Mouse (Mus musculus) forebrain, postnatal 0 days (tissue): ENCODE results near the gene Rnf11. TPM values are rescaled to one million over a fixed set of nuclear protein-coding genes. Genes with fewer than 3 reads are reported as not detected.

Source experiments
- ATAC-seq: fragments of 200-750 bp; cut with Nextera tagmentation; 2 replicates; pipeline ENCODE4 v1.8.0; 2017; ENCODE audit warnings: mild to moderate bottlenecking, moderate library complexity
- DNase-seq: peaks from one replicate; pipeline ENCODE4 v3.0.0-alpha.2; 2015
- H3K27ac ChIP-seq: fragments of 300-500 bp; sonication (generic); 2 replicates; pipeline ENCODE4 v1.5.1; 2014; ENCODE audit warnings: low read depth, mild to moderate bottlenecking, antibody characterized with exemption, low read length, moderate library complexity, mixed read lengths
- H3K27me3 ChIP-seq: fragments of 300-500 bp; sonication (generic); 2 replicates; pipeline ENCODE4 v1.6.1; 2014; ENCODE audit warnings: mild to moderate bottlenecking, low read length, mixed read lengths; ENCODE audit not compliant: insufficient read depth
- H3K36me3 ChIP-seq: fragments of 300-500 bp; sonication (generic); 2 replicates; pipeline ENCODE4 v1.6.1; 2014; ENCODE audit warnings: mild to moderate bottlenecking, moderate library complexity; ENCODE audit not compliant: insufficient read depth
- H3K4me1 ChIP-seq: fragments of 300-500 bp; sonication (generic); 2 replicates; pipeline ENCODE4 v1.6.1; 2014; ENCODE audit warnings: antibody characterized with exemption; ENCODE audit not compliant: insufficient read depth
- H3K4me2 ChIP-seq: fragments of 300-500 bp; sonication (generic); 2 replicates; pipeline ENCODE4 v1.6.1; 2014; ENCODE audit warnings: low read depth, mild to moderate bottlenecking, moderate library complexity
- H3K4me3 ChIP-seq: fragments of 300-500 bp; sonication (generic); 2 replicates; pipeline ENCODE4 v1.5.1; 2014; ENCODE audit warnings: low read depth, low read length, mixed read lengths
- H3K9ac ChIP-seq: fragments of 300-500 bp; sonication (generic); 2 replicates; pipeline ENCODE4 v1.6.1; 2014; ENCODE audit warnings: mild to moderate bottlenecking
- H3K9me3 ChIP-seq: fragments of 300-500 bp; sonication (generic); 2 replicates; pipeline ENCODE4 v1.6.1; 2016; ENCODE audit warnings: low read length
- CTCF ChIP-seq: sonication (generic); IDR thresholded peaks from 2 replicates; pipeline ENCODE4 v1.5.1; 2016; ENCODE audit warnings: antibody characterized with exemption, control low read depth, low read depth
- WGBS: fragments of 180-500 bp; shearing (Covaris S2); extraction: QIAGEN DNeasy Blood & Tissue Kit; methylation state at CpG from one replicate; pipeline ENCODE4 v1.1.7; 2014; 5-methylcytosine and 5-hydroxymethylcytosine counted together
- polyA plus RNA-seq: library from polyadenylated mRNA; unstranded; fragments of >200 nt; fragmentation: Nextera tagmentation; extraction: Ambion mirVana; gene quantifications from 2 replicates; pipeline ENCODE4 v1.2.1, GENCODE M21; 2015
- total RNA-seq: library from RNA; depleted of rRNA; stranded (reverse); fragments of >200 nt; gene quantifications from 2 replicates; pipeline ENCODE4 v1.2.3, GENCODE M21; 2014; rRNA removed

The Rnf11 gene
- total RNA-seq (161 and 167 TPM in 2 replicates), polyA plus RNA-seq (68.7 and 84.0 TPM in 2 replicates)

DNA sequence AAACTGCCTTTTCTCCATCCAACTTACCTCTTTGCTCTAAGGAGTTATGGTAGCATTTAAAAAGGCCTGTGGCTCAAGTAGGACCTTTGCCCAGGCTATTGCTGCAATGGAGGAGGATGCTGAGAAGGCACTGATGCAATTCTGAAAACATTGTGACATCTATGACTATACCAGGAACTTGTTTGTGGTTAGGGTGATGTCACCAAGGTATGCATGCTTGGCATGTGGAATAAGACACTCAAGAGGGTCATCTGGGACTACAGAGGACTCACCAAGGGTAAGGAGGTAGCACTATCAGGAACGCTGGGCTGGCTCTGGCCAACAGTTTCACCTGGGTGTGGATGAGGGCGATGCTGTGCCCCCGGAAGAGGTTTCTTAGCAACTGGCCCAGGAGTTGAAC is at the start of gene Rnf11:
Gene Rnf11 (minus strand): TSS at position 108 of the 400 bp plus-strand sequence.
- H3K27me3 ChIP-seq: no peaks in the 10 kb centered on the region
- no peaks in the 10 kb centered on the region for H3K36me3 ChIP-seq
- H3K4me1 ChIP-seq: no peaks in the 10 kb centered on the region
- H3K9me3 ChIP-seq: no peaks in the 10 kb centered on the region
- DNase-seq (no peak), ATAC-seq (no peak)
- no peak within 1 kb of the TSS for H3K4me2 ChIP-seq
- no peak within 1 kb of the TSS for H3K27ac ChIP-seq
- WGBS: 91% methylated on average over 3 of the region's 3 CpGs
- H3K9ac ChIP-seq: no peak within 1 kb of the TSS
- no peak within 1 kb of the TSS for H3K4me3 ChIP-seq
- no peak for TF ChIP-seq CTCF

DNA sequence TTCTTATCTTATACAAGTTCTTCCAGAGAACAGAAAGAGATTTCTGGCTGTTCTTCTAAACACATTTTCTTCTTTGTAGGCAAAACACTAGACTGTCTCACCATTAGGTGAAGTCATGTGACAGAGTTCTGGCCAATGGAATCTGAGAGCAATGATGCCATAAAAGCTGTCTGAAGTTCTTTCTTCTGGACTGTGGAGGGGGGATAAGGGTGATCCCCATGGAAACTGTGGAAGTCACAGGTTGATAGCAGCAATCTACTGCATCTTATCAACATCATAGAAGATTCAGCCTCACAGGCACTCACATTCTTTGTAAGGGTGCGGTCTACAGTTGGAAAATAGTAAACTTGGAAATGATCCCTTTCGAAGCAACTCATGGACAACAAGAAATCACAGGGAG is 46.6 kb upstream of the Rnf11 start, which contains the start of gene 4930522H14Rik:
Gene 4930522H14Rik (minus strand): TSS at position 187 of the 400 bp plus-strand sequence.
- H3K9ac ChIP-seq: no peak within 1 kb of the TSS
- no peaks in the 10 kb centered on the region for H3K4me1 ChIP-seq
- no peak for DNase-seq
- H3K4me3 ChIP-seq: no peak within 1 kb of the TSS
- no peak for TF ChIP-seq CTCF
- H3K9me3 ChIP-seq: no peaks in the 10 kb centered on the region
- no peaks in the 10 kb centered on the region for H3K27me3 ChIP-seq
- H3K27ac ChIP-seq: no peak within 1 kb of the TSS
- WGBS: 98% methylated on average over 2 of the region's 2 CpGs
- no peaks in the 10 kb centered on the region for H3K36me3 ChIP-seq
- peak within 1 kb of the TSS; percentile 2; the same call in 1 of the 2 replicates for H3K4me2 ChIP-seq
- no peak for ATAC-seq

GRCm38 (mm10) chr4:109530245-109530816 is 45.8 kb upstream of the Rnf11 start:
- H3K9me3 ChIP-seq: no peaks in the 10 kb centered on the region
- ATAC-seq: no peak
- DNase-seq: no peak
- no peak for TF ChIP-seq CTCF
- no peak overlapping the region for H3K27ac ChIP-seq
- no peaks in the 10 kb centered on the region for H3K27me3 ChIP-seq
- no peaks in the 10 kb centered on the region for H3K36me3 ChIP-seq
- H3K4me1 ChIP-seq: no peaks in the 10 kb centered on the region
- peak overlapping the region; percentile 2; the same call in 1 of the 2 replicates for H3K4me2 ChIP-seq
- no peak overlapping the region for H3K4me3 ChIP-seq
- 16% methylated on average over 15 of the region's 15 CpGs for WGBS
- H3K9ac ChIP-seq: no peak overlapping the region

- no peaks in the 10 kb centered on the region for H3K36me3 ChIP-seq
- H3K27ac ChIP-seq: no peak overlapping the region
- no peak overlapping the region for H3K4me3 ChIP-seq
- 5% methylated on average over 5 of the region's 5 CpGs for WGBS
- H3K9ac ChIP-seq: no peak overlapping the region
- ATAC-seq (no peak), DNase-seq (peak; percentile 51)
- H3K4me1 ChIP-seq: no peaks in the 10 kb centered on the region
- H3K9me3 ChIP-seq: no peaks in the 10 kb centered on the region
- TF ChIP-seq CTCF: peak; percentile 71
- H3K4me2 ChIP-seq: no peak overlapping the region
- H3K27me3 ChIP-seq: no peaks in the 10 kb centered on the region
Measured at GRCm38 (mm10) chr4:109504885-109505284, 20.4 kb upstream of the Rnf11 start.

DNA sequence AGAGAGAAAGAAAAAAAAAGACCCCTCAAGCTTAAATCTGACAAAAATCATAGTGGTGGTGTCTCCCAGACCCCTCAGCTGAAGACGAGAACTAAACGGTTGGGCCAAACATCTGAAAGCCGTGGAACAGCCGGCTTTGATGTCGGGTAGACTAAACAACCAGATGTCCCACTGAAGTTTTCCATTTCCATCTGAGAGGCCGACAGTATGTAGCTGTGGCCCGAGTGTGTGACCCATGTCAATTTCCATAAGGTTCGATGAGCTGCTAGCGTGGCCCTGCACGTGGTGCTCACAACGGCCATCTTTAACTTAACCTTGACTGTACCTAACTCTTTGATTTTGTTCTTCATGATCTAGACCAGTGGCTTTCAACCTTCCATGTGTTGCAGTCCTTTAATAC is 13.9 kb upstream of the Rnf11 start:
- TF ChIP-seq CTCF: no peak
- H3K36me3 ChIP-seq: no peaks in the 10 kb centered on the region
- DNase-seq (no peak), ATAC-seq (no peak)
- H3K9ac ChIP-seq: no peak overlapping the region
- H3K4me2 ChIP-seq: no peak overlapping the region
- WGBS: 90% methylated on average over 11 of the region's 11 CpGs
- H3K4me1 ChIP-seq: no peaks in the 10 kb centered on the region
- no peak overlapping the region for H3K4me3 ChIP-seq
- no peaks in the 10 kb centered on the region for H3K9me3 ChIP-seq
- no peaks in the 10 kb centered on the region for H3K27me3 ChIP-seq
- H3K27ac ChIP-seq: no peak overlapping the region

DNA sequence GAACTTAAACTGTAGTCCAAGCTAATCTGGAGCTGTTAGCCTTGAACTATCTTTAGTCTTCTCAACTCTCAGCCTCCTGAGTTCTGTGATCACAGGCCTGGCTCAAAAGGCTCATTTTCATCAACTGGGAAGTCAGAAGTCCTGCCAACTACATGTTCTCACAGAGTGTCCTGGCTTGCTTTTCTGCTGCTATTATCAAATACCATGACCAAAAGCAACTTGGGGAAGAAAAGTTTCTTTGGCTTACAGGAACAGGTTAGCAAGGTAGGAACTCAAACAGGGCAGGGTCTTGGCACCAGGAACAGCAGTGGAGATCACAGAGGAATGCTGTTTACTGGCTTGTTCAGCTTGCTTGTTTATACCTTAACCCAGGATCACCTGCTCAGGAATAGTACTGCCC is 9.1 kb upstream of the Rnf11 start:
- ATAC-seq: no peak
- no peak for TF ChIP-seq CTCF

GRCm38 (mm10) chr4:109488812-109489211 is 4.3 kb upstream of the Rnf11 start:
- no peak for DNase-seq
- H3K4me3 ChIP-seq: no peak overlapping the region
- ATAC-seq: no peak
- H3K4me1 ChIP-seq: no peaks in the 10 kb centered on the region
- no peak overlapping the region for H3K9ac ChIP-seq
- no peak for TF ChIP-seq CTCF
- no peaks in the 10 kb centered on the region for H3K27me3 ChIP-seq
- 68% methylated on average over 1 of the region's 1 CpGs for WGBS
- H3K36me3 ChIP-seq: no peaks in the 10 kb centered on the region
- no peaks in the 10 kb centered on the region for H3K9me3 ChIP-seq
- H3K27ac ChIP-seq: no peak overlapping the region
- no peak overlapping the region for H3K4me2 ChIP-seq

More for the DNA sequence above, 9.1 kb upstream of the Rnf11 start:
- H3K4me2 ChIP-seq: no peak overlapping the region
- no peaks in the 10 kb centered on the region for H3K36me3 ChIP-seq
- H3K9me3 ChIP-seq: no peaks in the 10 kb centered on the region
- H3K9ac ChIP-seq: no peak overlapping the region
- H3K27me3 ChIP-seq: no peaks in the 10 kb centered on the region
- DNase-seq: no peak
- H3K4me1 ChIP-seq: no peaks in the 10 kb centered on the region
- H3K4me3 ChIP-seq: no peak overlapping the region
- H3K27ac ChIP-seq: no peak overlapping the region
